Mouse (Mus musculus): ENCODE data around the gene Nt5dc2. TPM values are rescaled to one million over a fixed set of nuclear protein-coding genes. Genes with fewer than 3 reads are reported as not detected.

The Nt5dc2 gene
- polyA plus RNA-seq (2012; ENCODE audit: low replicate concordance): 40.8 and 99.2 TPM in 2 replicates

DNA sequence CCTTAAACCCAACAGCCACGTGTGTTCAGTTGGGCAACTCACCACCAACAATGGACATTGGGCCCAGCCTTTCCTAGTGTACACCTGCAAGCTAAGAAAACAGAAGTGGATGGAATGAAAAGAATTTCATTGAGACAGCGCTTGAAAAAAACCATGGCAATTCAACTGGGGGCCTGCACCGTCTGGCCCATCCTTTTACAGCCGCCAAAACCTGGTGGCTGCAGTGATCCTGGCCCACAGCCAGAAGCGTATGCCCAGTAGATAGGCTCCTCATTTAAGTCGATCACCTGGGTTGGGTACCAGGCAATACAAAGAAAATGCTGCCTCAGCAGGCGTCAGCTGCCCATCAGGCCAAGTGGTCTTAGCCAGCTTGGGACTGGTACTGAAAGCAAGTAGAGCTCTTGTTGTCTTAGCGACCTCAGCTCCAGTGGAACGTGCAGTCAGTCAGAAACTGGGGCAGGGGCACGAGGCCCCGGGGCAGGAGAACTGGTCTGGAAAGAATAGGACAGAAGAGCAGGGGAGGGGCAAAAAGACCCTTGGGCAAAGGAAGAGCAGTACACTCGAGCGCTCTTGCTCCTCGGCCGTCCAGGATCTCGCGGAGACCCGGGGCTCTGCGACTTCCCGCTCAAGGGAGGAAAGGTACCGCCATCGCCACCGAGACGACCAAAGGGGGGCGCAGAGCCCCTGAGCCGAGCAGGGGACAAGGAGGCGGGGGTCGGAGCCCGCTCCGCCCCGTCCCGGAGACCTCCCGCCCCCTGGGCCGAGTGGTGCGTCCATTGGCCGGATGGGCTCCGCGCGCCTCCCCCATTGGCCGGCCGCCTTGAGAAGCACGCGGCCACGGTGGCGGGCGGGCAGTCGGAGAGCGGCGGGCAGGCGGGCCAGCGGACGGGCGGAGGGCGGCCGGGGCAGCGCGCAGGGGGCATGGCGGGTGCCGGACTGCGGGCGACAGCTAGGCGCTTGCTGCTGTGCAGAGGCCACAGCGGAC, at the start of gene Nt5dc2:
Gene Nt5dc2 (plus strand): TSS at position 818 of the 985 bp plus-strand sequence.

DNA sequence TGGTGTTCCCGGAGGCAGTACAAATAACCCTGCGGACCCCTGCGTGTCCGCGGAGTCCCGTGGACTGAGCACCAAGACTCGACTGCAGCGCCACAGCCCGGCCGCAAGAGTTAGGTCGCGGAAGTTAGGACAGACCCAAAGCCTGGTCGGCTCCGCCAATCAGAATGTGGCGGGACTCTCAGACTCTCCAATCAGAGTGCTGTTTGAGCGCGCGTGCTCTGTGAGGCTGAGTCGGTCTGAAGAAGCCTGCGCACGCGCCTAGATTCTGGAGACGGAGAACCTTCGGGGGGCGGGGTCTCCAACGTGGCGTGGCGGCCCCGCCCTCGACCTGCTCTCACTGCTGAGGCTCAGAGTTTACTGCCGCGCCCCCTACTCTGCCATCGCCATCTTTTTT, 2.0 kb upstream of the Nt5dc2 start, which contains the start of gene Smim4:
Gene Smim4 (minus strand): TSS at position 131 of the 394 bp plus-strand sequence.

DNA sequence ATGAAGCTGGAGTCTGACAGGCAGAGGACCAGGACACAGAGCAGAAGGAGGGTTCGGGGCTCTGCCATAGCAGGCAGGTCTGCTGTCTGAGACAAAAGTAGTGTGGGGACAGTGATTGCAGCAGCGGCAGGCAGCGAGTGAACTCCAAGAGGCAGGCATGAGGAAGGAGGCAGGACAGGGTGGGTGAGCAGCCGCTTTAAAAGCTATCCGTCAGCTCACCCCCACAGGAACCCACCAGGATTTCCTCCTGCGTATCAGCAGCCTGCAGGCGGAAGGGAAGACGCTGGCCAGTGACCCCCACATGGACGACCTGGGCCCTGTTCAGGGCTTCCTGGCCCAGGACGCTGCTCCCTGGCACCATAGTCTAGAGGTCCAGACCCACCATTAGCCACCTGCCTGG, 37.6 kb downstream of the Nt5dc2 start, which contains the start of gene Stab1:
Gene Stab1 (minus strand): TSS at position 217 of the 400 bp plus-strand sequence.

Other genes starting within 250 kb of the Nt5dc2 start
- not detected in 2 replicates for gene Itih4, start 244.6 kb upstream of the Nt5dc2 start, polyA plus RNA-seq (2012; ENCODE audit: low replicate concordance)
- gene Itih3, start 207.3 kb upstream of the Nt5dc2 start, polyA plus RNA-seq (2012; ENCODE audit: low replicate concordance): 0.17 TPM in 1 of 2 replicates, not detected in the other
- not detected in 2 replicates for gene Itih1, start 187.8 kb upstream of the Nt5dc2 start, polyA plus RNA-seq (2012; ENCODE audit: low replicate concordance)
- gene Nek4, start 179.7 kb upstream of the Nt5dc2 start, polyA plus RNA-seq (2012; ENCODE audit: low replicate concordance): 2.5 and 3.4 TPM in 2 replicates
- 2.4 and 4.0 TPM in 2 replicates for gene Glt8d1, start 129.7 kb upstream of the Nt5dc2 start, polyA plus RNA-seq (2012; ENCODE audit: low replicate concordance)
- 15.1 and 44.4 TPM in 2 replicates for gene Spcs1, start 129.4 kb upstream of the Nt5dc2 start, polyA plus RNA-seq (2012; ENCODE audit: low replicate concordance)
- 7.6 and 21.7 TPM in 2 replicates for gene Pbrm1, start 111.9 kb upstream of the Nt5dc2 start, polyA plus RNA-seq (2012; ENCODE audit: low replicate concordance)
- gene Gnl3, start 111.9 kb upstream of the Nt5dc2 start, polyA plus RNA-seq (2012; ENCODE audit: low replicate concordance): 5.0 and 14.9 TPM in 2 replicates
- 48.2 and 72.9 TPM in 2 replicates for gene Smim4, start 2.1 kb upstream of the Nt5dc2 start, polyA plus RNA-seq (2012; ENCODE audit: low replicate concordance)
- gene Stab1, start 37.6 kb downstream of the Nt5dc2 start, polyA plus RNA-seq (2012; ENCODE audit: low replicate concordance): 2.1 and 4.2 TPM in 2 replicates
- 0.26 TPM in 1 of 2 replicates, not detected in the other for gene Tnnc1, start 77.3 kb downstream of the Nt5dc2 start, polyA plus RNA-seq (2012; ENCODE audit: low replicate concordance)
- 128 and 175 TPM in 2 replicates for gene Nisch, start 85.9 kb downstream of the Nt5dc2 start, polyA plus RNA-seq (2012; ENCODE audit: low replicate concordance)
- 0.21 and 0.60 TPM in 2 replicates for gene Sema3g, start 86.8 kb downstream of the Nt5dc2 start, polyA plus RNA-seq (2012; ENCODE audit: low replicate concordance)
- 1.8 and 3.5 TPM in 2 replicates for gene Phf7, start 120.3 kb downstream of the Nt5dc2 start, polyA plus RNA-seq (2012; ENCODE audit: low replicate concordance)
- gene Bap1, start 120.4 kb downstream of the Nt5dc2 start, polyA plus RNA-seq (2012; ENCODE audit: low replicate concordance): 34.1 and 85.8 TPM in 2 replicates
- 0.08 TPM in 1 of 2 replicates, not detected in the other for gene Dnah1, start 192.8 kb downstream of the Nt5dc2 start, polyA plus RNA-seq (2012; ENCODE audit: low replicate concordance)
- 5.7 and 7.8 TPM in 2 replicates for gene Capn7, start 205.6 kb downstream of the Nt5dc2 start, polyA plus RNA-seq (2012; ENCODE audit: low replicate concordance)